Mouse (Mus musculus) myocyte (in vitro differentiated cells): ENCODE data around the gene Itga3. TPM values are rescaled to one million over a fixed set of nuclear protein-coding genes. Genes with fewer than 3 reads are reported as not detected.

ENCODE experiments used
- H3K27me3 ChIP-seq: one replicate; pipeline ENCODE4 v1.6.1; 2011; ENCODE audit not compliant: control insufficient read depth, insufficient read depth, insufficient read length
- H3K36me3 ChIP-seq: one replicate; pipeline ENCODE4 v1.6.1; 2011; ENCODE audit not compliant: control insufficient read depth, insufficient read depth
- H3K4me2 ChIP-seq: one replicate; pipeline ENCODE4 v1.6.1; 2011; ENCODE audit warnings: low read depth, control low read depth
- H3K4me3 ChIP-seq: one replicate; pipeline ENCODE4 v1.5.1; 2011; ENCODE audit warnings: mild to moderate bottlenecking, control low read depth, moderate library complexity
- H3K79me2 ChIP-seq: one replicate; pipeline ENCODE4 v1.6.1; 2011; ENCODE audit not compliant: control insufficient read depth, insufficient read depth
- H3ac ChIP-seq: one replicate; pipeline ENCODE4 v1.6.1; 2011; ENCODE audit not compliant: control insufficient read depth, insufficient read length
- CEBPB ChIP-seq: IDR thresholded peaks from 2 replicates; pipeline ENCODE4 v1.6.1; 2011; ENCODE audit warnings: mild to moderate bottlenecking, moderate library complexity; ENCODE audit not compliant: poor library complexity, insufficient read depth, severe bottlenecking
- E2F4 ChIP-seq: IDR thresholded peaks from one replicate; pipeline ENCODE4 v1.6.1; 2011; ENCODE audit warnings: mild to moderate bottlenecking, control low read depth, moderate library complexity; ENCODE audit not compliant: insufficient read depth
- MAX ChIP-seq: IDR thresholded peaks from one replicate; pipeline ENCODE4 v1.6.1; 2011; ENCODE audit warnings: low read depth, mild to moderate bottlenecking, control low read depth
- MYOD1 ChIP-seq, 3 experiments: IDR thresholded peaks; one replicate each; pipeline ENCODE4 v1.6.1; 2011; ENCODE audit warnings: control low read depth in 2 of 3, low read depth in 2 of 3, mild to moderate bottlenecking in 2 of 3, moderate library complexity in 1 of 3; ENCODE audit not compliant: insufficient read length in 2 of 3, control insufficient read depth in 1 of 3
- MYOG ChIP-seq, 3 experiments: IDR thresholded peaks; one replicate each; pipeline ENCODE4 v1.6.1; 2011; ENCODE audit warnings: control low read depth in 2 of 3, low read depth in 2 of 3, mild to moderate bottlenecking in 2 of 3; ENCODE audit not compliant: insufficient read length in 2 of 3, control insufficient read depth in 1 of 3, insufficient read depth in 1 of 3
- POLR2A ChIP-seq: IDR thresholded peaks from one replicate; pipeline ENCODE4 v1.6.1; 2011; ENCODE audit warnings: low read depth, mild to moderate bottlenecking, control low read depth, moderate library complexity; ENCODE audit not compliant: insufficient read length
- POLR2AphosphoS2 ChIP-seq: IDR thresholded peaks from one replicate; pipeline ENCODE4 v1.6.1; 2011; ENCODE audit warnings: low read depth, control low read depth; ENCODE audit not compliant: insufficient read length
- REST ChIP-seq: IDR thresholded peaks from one replicate; pipeline ENCODE4 v1.6.1; 2011; ENCODE audit warnings: mild to moderate bottlenecking, control low read depth, moderate library complexity; ENCODE audit not compliant: insufficient read depth, insufficient read length
- SRF ChIP-seq: IDR thresholded peaks from one replicate; pipeline ENCODE4 v1.6.1; 2011; ENCODE audit warnings: low read depth; ENCODE audit not compliant: control insufficient read depth, insufficient read length
- TCF12 ChIP-seq: IDR thresholded peaks from one replicate; pipeline ENCODE4 v1.6.1; 2011; ENCODE audit warnings: mild to moderate bottlenecking, control low read depth; ENCODE audit not compliant: poor library complexity, insufficient read depth, severe bottlenecking
- TCF3 ChIP-seq: IDR thresholded peaks from one replicate; pipeline ENCODE4 v1.6.1; 2011; ENCODE audit warnings: low read depth, control low read depth; ENCODE audit not compliant: insufficient read length
- USF1 ChIP-seq: IDR thresholded peaks from one replicate; pipeline ENCODE4 v1.6.1; 2011; ENCODE audit warnings: low read depth, mild to moderate bottlenecking, control low read depth, moderate library complexity
- polyA plus RNA-seq: library from polyadenylated mRNA; unstranded; fragments of >200 nt; fragmentation: generic; extraction: Trizol; gene quantifications from one replicate; pipeline ENCODE4 v1.2.1, GENCODE M21; 2012; ENCODE audit warnings: missing spikeins

Itga3 gene
- polyA plus RNA-seq, 1 experiment = 19.9 TPM

- TF ChIP-seq SRF (no peak), MYOG (IDR thresholded peaks at IDR 0.05; ENCODE audit: control insufficient read depth in 1 of 3, insufficient read depth in 1 of 3, insufficient read length in 2 of 3, low read depth in 2 of 3) (no peak), CEBPB (no peak), MAX (no peak), USF1 (no peak), TCF3 (no peak), POLR2A (no peak), E2F4 (no peak), POLR2AphosphoS2 (no peak), MYOD1 (IDR thresholded peaks at IDR 0.05; ENCODE audit: control insufficient read depth in 1 of 3, insufficient read length in 2 of 3, low read depth in 2 of 3) (no peak), TCF12 (no peak), REST (no peak)
- H3K79me2 ChIP-seq = no peaks in the 10 kb centered on the region
- H3K4me2 ChIP-seq = no peak overlapping the region
These were observed 19.0 kb upstream of the Itga3 start for GRCm38 (mm10) chr11:95095596-95095995.

GRCm38 (mm10) chr11:95093077-95093476 is 16.5 kb upstream of the Itga3 start:
- H3ac ChIP-seq = no peak overlapping the region
- H3K4me2 ChIP-seq = no peak overlapping the region
- no peaks in the 10 kb centered on the region for H3K36me3 ChIP-seq
- no peaks in the 10 kb centered on the region for H3K27me3 ChIP-seq
- no peaks in the 10 kb centered on the region for H3K79me2 ChIP-seq
- H3K4me3 ChIP-seq = no peak overlapping the region
- TF ChIP-seq MYOG (IDR thresholded peaks at IDR 0.05; ENCODE audit: control insufficient read depth in 1 of 3, insufficient read depth in 1 of 3, insufficient read length in 2 of 3, low read depth in 2 of 3) (no peak), MAX (no peak), TCF3 (no peak), USF1 (no peak), SRF (no peak), MYOD1 (IDR thresholded peaks at IDR 0.05; ENCODE audit: control insufficient read depth in 1 of 3, insufficient read length in 2 of 3, low read depth in 2 of 3) (no peak), REST (no peak), POLR2A (no peak), POLR2AphosphoS2 (no peak), E2F4 (no peak), CEBPB (no peak), TCF12 (no peak)

More at GRCm38 (mm10) chr11:95095596-95095995, 19.0 kb upstream of the Itga3 start:
- no peaks in the 10 kb centered on the region for H3K27me3 ChIP-seq
- H3ac ChIP-seq = no peak overlapping the region
- no peaks in the 10 kb centered on the region for H3K36me3 ChIP-seq
- no peak overlapping the region for H3K4me3 ChIP-seq

GRCm38 (mm10) chr11:95088857-95089779 is 12.5 kb upstream of the Itga3 start:
- Histone ChIP-seq H3K79me2 (no peaks in the 10 kb centered on the region), H3K4me3 (no peak overlapping the region)

GRCm38 (mm10) chr11:95088286-95088685 is 11.7 kb upstream of the Itga3 start:
- peak overlapping the region; percentile 56 for H3K4me2 ChIP-seq
- H3ac ChIP-seq = no peak overlapping the region
- no peaks in the 10 kb centered on the region for H3K36me3 ChIP-seq
- no peak overlapping the region for H3K4me3 ChIP-seq
- TF ChIP-seq E2F4 (no peak), REST (no peak), SRF (no peak), MYOD1 (IDR thresholded peaks at IDR 0.05; ENCODE audit: control insufficient read depth in 1 of 3, insufficient read length in 2 of 3, low read depth in 2 of 3) (no peak), MAX (no peak)
- H3K79me2 ChIP-seq = no peaks in the 10 kb centered on the region
- H3K27me3 ChIP-seq = no peaks in the 10 kb centered on the region

More at GRCm38 (mm10) chr11:95088857-95089779, 12.5 kb upstream of the Itga3 start:
- Histone ChIP-seq H3K27me3 (no peaks in the 10 kb centered on the region), H3K4me2 (peak overlapping the region; percentile 56), H3K36me3 (no peaks in the 10 kb centered on the region), H3ac (no peak overlapping the region)
- TF ChIP-seq USF1 (peak; percentile 83), CEBPB (no peak), MYOD1 (IDR thresholded peaks at IDR 0.05; ENCODE audit: control insufficient read depth in 1 of 3, insufficient read length in 2 of 3, low read depth in 2 of 3) (no peak), REST (no peak)
